Mouse (Mus musculus) B cell, adult 2 months (primary cell): ENCODE results near the gene Hal.

Source experiments
- DNase-seq, 2 experiments: peaks; one replicate each; pipeline ENCODE4 v3.0.0; 2022

The Hal gene

GRCm38 (mm10) chr10:93568671-93569070 lies 80.1 kb downstream of the Hal start:
- DNase-seq: no peak
